Mouse (Mus musculus): Measurements from ENCODE around the gene Fam193b.
"Not testable (repeated sequence)": the region's sequence is repeated elsewhere in the genome, so short reads cannot be mapped to it uniquely, and the experiment has no call there.

Gene Fam193b

GRCm38 (mm10) chr13:55570286-55570973 lies 490 bp downstream of the Fam193b start:
- DNase-seq: peak; percentile 65

DNA sequence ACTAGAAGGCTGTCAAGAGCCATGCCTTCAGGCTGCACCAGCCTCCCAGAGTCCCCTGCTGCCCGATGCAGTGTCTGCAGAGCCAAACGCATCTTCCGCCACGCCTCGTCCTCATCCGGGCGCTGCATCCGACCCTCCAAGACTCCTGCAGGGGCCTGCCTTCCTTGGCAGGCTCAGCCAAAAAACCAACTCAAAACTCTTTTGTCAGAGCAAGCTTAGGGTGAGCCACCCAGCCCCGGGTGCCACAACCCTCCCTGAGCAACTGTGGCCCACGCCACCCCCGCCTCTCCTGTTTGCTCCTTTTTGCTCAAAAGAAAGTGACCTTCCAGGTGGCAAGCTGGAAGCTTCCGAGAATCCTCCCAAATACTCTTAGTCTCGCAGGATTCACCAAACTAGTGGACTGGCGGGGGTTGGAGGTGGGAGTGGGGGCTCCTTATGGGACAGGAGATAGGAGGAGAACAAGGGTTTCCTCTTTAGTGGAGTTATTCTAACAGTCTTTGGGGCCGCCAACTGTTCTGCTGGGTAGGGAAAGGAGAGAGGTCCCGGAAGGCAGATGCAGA lies 1.1 kb downstream of the Fam193b start:
- peak; percentile 46 for DNase-seq

DNA sequence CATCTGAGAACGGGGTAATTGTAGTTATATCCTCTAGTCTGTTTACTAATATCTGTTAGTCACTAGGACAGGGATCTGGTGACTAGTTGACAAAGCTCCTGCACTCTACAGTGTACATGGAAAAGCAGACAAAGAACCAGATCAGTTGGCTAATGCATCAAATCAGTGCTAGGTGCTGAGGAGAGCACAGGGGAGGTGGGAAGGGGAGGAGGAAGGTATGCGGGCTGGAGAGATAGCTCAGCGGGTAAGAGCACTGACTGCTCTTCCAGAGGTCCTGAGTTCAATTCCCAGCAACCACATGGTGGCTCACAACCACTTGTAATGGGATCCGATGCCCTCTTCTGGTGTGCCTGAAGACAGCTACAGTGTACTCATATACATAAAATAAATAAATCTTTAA lies 2.4 kb downstream of the Fam193b start:
- not testable (repeated sequence) for DNase-seq

DNA sequence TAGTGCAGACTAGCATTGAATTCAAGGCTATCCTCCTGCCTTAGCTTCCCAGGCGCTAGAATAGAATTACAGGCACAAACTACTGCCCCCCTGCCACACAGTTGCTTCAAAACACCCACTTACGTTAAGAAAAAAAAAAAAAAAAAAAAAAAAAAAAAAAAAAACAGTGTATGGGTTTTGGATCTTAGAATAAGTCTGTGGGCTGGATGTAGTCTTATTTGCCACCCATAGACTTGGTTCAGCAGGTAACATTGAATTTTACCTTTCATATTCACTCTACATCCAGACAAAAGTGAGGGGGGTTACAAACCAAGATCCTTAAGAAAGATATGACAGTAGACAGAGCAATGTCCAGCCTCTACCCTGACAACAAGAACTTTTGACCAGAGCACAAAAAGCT lies 3.0 kb downstream of the Fam193b start:
- no peak for DNase-seq

DNA sequence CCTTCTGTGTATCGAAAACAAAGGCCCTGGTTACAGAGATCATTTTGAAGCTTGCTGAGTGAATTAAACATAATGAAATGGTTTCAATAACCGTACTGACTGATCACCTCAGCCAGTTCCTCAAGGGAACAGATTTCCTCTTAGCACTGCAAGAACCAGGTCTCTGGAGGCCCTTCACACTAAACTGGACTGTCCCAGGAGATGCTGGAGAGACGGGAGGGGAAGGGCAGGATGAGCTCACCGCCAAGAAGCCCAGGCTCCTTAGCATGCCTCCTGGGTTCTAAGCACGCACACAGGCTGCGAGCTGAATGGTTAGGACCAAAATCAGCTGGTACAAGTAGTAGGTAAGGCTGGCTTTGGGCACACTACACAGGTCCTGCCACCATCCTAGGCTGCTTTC lies 3.9 kb downstream of the Fam193b start:
- DNase-seq: no peak

DNA sequence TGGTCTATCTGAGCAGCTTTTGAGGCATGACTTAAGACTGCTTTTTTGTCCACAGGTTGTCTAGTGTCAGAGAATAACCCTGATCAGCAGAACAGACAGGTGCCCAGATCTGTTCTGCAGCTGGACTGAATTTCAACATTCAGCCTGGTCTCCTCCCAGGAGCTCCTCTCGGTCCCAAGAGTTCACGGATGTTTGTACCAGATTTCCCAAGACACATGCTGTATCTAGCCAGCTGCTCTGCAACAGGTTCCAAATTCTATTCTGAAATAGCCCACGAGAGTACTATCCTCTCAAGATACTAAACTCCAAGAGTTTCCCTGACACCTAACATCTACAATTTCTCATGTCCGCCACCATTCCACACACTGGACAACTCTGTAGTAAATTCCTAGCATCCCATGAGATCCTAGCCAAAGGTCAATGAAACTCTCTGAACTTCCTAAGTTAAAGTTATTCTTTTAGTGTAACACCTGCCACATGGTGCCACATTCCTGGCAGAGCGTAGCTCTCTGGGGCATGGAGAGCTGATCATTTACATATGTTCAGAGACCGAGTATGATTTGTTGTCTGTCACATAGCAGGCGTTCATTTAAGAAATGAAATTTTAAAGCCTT lies 7.5 kb downstream of the Fam193b start:
- no peak for DNase-seq

- DNase-seq: peak; percentile 65
These were observed 13.4 kb downstream of the Fam193b start for GRCm38 (mm10) chr13:55557499-55557898.

- no peak for DNase-seq
These were observed 15.0 kb downstream of the Fam193b start for GRCm38 (mm10) chr13:55555921-55556320.

DNA sequence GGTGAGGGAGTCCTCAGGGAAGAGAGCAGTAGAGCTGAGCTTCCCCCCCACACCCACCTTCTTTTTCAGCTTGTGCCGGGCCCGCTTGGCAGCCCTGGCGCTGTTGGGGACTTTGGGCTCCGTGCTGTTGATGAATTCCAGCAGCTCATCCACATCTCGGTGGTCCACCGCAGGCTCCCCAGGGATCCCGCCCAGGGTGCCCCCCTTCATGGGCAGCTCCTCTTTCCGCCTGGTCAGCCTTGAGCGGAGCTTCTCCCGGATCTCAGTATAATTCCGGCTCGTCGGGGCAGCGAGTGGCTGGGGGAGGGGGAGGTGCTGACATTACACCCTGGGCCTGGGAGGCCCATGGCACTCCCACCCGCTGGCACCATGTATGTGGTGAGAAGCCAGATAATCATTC lies 21.9 kb downstream of the Fam193b start:
- DNase-seq: no peak

- no peak for DNase-seq
These were observed 22.5 kb downstream of the Fam193b start for GRCm38 (mm10) chr13:55548426-55548825.

DNA sequence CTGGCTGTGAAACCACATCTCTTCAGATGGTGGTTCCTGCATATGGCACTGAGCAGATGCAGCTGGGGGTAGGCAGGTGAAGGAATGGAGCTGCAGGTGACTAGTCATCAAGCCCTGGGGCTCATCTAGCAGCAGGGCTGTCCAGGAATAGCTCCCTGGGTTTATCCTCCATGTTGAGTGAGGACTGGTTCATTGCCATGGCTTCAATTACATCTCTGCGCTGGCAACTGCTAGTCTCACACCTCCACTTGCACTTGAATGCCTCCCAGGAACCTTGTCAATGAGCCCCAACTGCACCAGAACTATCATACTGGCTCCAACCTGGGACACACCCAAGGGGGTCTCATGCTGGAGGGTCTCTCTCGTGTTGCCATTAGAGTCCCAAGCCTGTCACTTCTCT lies 23.0 kb downstream of the Fam193b start:
- no peak for DNase-seq

DNA sequence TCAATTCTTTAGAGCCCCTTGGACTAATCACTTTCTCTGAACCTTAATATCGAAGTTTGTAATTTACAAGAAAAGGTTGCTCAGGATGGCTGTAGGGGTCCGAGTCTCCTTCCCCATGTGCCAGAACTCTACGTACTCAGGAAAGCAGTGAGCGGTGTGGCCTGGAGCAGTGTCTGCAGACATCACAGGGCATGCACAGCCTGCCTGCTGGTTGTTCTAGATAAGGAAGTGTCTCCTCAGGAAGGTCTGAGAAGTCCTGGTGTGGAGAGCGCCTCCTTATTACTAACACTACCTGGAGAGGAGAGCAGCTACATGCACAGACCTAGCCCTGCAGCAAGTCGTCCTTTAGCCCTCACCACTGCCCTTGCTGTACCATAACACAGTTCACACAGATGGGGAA lies 26.1 kb downstream of the Fam193b start:
- no peak for DNase-seq

- DNase-seq: peak; percentile 44
These were observed 27.5 kb downstream of the Fam193b start for GRCm38 (mm10) chr13:55543447-55543846.

- DNase-seq: peak; percentile 53
These were observed 28.0 kb downstream of the Fam193b start for GRCm38 (mm10) chr13:55542891-55543290.

DNA sequence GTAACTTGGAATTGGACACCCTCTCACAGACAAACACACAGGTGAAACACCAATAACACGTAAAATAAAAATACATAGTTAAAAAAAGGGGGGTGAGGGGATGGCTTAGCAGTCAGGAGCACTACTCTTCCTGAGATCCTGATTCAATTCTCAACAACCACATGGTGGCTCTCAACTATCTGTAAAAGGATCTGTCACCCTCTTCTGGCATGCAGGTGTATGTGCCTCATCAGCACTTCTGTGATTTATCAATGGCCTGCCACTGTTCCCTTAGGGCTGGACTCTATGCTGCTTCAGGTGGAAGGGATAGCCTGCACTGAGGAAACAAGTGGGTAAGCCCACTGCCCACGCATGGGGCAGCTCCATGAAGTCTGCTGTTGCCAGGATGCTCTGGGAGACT lies 30.0 kb downstream of the Fam193b start:
- DNase-seq: peak; percentile 62

- DNase-seq: peak; percentile 99
These were observed 34.4 kb downstream of the Fam193b start, which contains the start of gene Ddx41 for GRCm38 (mm10) chr13:55536194-55537175. Gene Ddx41 (minus strand): TSS chr13:55536658.

GRCm38 (mm10) chr13:55535796-55536193 lies 35.1 kb downstream of the Fam193b start:
- no peak for DNase-seq

DNA sequence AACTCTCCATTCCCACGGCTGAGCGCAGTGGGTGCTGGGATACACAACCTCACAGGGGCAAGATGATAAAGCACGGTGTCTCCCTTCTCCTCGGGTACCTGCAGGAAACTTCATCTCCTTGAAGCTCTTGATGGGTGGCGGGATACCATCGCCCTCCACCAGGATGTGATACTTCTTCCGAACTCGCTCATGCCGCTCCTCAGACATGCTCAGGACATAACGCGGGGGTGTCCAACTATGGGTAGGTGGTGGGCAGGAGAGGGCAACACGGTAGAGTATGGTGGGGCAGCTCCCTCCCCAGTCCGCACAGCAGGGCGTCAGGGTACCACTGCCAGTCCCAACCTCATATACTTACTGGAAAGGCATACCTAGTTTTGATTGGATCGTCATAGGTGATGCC lies 35.7 kb downstream of the Fam193b start:
- DNase-seq: no peak

DNA sequence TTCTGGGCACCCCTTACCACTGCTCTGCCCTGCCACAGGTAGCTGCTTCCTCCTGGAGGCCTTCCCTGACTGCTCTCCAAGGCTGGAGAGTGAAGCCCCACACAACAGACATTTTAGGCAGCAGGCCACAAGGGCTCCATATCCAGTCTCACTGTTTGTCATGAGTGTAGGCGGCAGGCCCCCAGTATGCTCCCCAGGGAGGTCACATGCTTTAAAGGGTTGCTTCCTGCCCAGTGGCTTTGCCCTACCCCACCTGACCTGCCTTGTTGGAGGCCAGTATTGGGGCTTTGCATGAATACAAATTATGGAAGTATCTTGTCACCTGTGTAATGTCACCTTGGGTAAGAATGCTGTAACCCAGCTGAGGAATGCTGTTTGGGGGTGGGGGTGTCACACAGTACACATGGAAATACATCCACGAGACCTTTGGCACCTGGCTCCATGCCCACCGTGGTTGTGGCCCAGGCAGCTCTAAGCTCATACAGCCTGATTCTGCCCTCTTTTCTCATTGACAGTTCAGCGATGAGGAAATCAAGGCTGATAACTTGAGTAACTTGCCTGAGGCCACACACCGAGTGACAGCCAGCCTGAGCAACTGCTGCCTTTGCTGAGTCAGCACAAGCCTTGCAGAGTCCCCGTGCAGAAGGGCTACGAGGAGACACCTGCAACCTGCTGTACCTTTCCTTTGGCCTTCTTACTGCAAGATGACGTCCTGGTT lies 41.6 kb downstream of the Fam193b start, which contains the start of gene Dok3:
Gene Dok3 (minus strand): TSS at position 99 of the 718 bp plus-strand sequence.
- DNase-seq: no peak

- no peak for DNase-seq
These were observed 42.8 kb downstream of the Fam193b start for GRCm38 (mm10) chr13:55527834-55528772.

DNA sequence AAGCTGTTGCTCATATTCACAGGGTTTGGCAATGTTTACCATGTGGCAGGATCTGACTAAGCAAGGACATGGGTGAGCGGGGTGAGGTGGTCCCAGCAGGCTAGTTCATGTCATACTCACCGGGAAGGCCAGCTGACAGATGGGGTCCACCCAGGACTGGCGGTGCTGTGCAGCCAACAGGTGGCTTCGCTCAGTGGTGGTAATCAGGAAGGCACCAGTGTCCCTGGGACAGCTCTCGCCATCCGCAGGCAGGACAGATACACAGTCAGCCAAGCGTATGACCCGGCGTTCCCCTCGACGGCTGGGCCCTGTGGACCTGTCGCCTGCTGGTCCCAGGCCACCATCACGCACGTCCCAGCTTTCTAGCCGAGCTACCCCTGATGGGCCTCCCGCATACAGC lies 43.7 kb downstream of the Fam193b start:
- no peak for DNase-seq
